Mouse (Mus musculus) forebrain, embryonic 12.5 days (tissue): Measurements from ENCODE around the gene Igfals. TPM values are rescaled to one million over a fixed set of nuclear protein-coding genes. Genes with fewer than 3 reads are reported as not detected.

Experiments used
- ATAC-seq: fragments of 200-750 bp; cut with Nextera tagmentation; 2 replicates; pipeline ENCODE4 v1.8.0; 2017; ENCODE audit warnings: moderate TSS enrichment; ENCODE audit not compliant: low FRiP score
- H3K27ac ChIP-seq: fragments of 300-500 bp; sonication (generic); 2 replicates; pipeline ENCODE4 v1.5.1; 2016; ENCODE audit warnings: mild to moderate bottlenecking
- H3K27me3 ChIP-seq: fragments of 300-500 bp; sonication (generic); 2 replicates; pipeline ENCODE4 v1.6.1; 2016; ENCODE audit warnings: mild to moderate bottlenecking
- H3K36me3 ChIP-seq: fragments of 300-500 bp; sonication (generic); replicated peaks from 2 replicates; pipeline ENCODE4 v1.6.1; 2016; ENCODE audit warnings: mild to moderate bottlenecking
- H3K4me1 ChIP-seq: fragments of 300-500 bp; sonication (generic); 2 replicates; pipeline ENCODE4 v1.6.1; 2016
- H3K4me2 ChIP-seq: fragments of 300-500 bp; sonication (generic); 2 replicates; pipeline ENCODE4 v1.6.1; 2016; ENCODE audit warnings: mild to moderate bottlenecking, moderate library complexity
- H3K4me3 ChIP-seq: fragments of 300-500 bp; sonication (generic); replicated peaks from 2 replicates; pipeline ENCODE4 v1.5.1; 2016; ENCODE audit warnings: mild to moderate bottlenecking
- H3K9ac ChIP-seq: fragments of 300-500 bp; sonication (generic); 2 replicates; pipeline ENCODE4 v1.6.1; 2016; ENCODE audit warnings: mild to moderate bottlenecking
- H3K9me3 ChIP-seq: fragments of 300-500 bp; sonication (generic); 2 replicates; pipeline ENCODE4 v1.6.1; 2016
- WGBS: fragments of 180-500 bp; shearing (Covaris S2); methylation state at CpG from one replicate; pipeline ENCODE4 v1.1.7; 2016; 5-methylcytosine and 5-hydroxymethylcytosine counted together
- polyA plus RNA-seq: library from polyadenylated mRNA; unstranded; fragments of >200 nt; fragmentation: Nextera tagmentation; extraction: Ambion mirVana; gene quantifications from 2 replicates; pipeline ENCODE4 v1.2.1, GENCODE M21; 2016

Igfals gene
- 0.20 TPM in 1 of 2 replicates, not detected in the other for polyA plus RNA-seq

DNA sequence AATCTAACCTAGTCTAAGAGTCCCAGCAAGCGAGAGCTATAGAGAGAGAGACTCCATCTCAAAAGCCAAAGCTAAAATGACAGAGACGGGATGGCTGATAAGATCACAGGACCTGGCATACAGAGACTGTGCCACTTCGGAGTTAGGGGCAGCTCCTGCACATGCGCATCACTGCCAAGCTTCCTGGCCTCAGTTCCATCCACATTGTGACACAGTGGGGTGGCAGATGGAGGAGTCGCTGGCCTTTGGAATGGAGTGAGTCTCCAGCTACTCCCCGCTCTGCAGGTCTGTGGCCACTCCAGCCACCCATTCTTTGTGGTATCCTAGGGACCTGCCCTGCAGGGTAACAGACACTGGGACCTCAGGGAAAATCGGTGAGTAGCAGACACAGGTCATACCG lies at the start of gene Igfals:
Gene Igfals (plus strand): TSS at position 222 of the 400 bp plus-strand sequence.
- 89% methylated on average over 8 of the region's 8 CpGs for WGBS
- no peak within 1 kb of the TSS for H3K4me2 ChIP-seq

GRCm38 (mm10) chr17:24817503-24817902 lies 48.3 kb upstream of the Igfals start:
- no peak overlapping the region for H3K4me3 ChIP-seq
- no peak overlapping the region for H3K9ac ChIP-seq
- ATAC-seq: no peak
- H3K27me3 ChIP-seq: peaks cover 8% of the 10 kb centered on the region
- no peak overlapping the region for H3K4me2 ChIP-seq
- no peaks in the 10 kb centered on the region for H3K4me1 ChIP-seq
- H3K27ac ChIP-seq: no peak overlapping the region
- H3K9me3 ChIP-seq: no peaks in the 10 kb centered on the region
- WGBS: 52% methylated on average over 1 of the region's 1 CpGs
- H3K36me3 ChIP-seq: no peaks in the 10 kb centered on the region

More for the DNA sequence above, at the start of gene Igfals:
- Histone ChIP-seq H3K36me3 (peaks cover 18% of the 10 kb centered on the region), H3K27ac (no peak within 1 kb of the TSS), H3K4me3 (no peak within 1 kb of the TSS), H3K27me3 (no peaks in the 10 kb centered on the region), H3K9ac (no peak within 1 kb of the TSS), H3K4me1 (no peaks in the 10 kb centered on the region), H3K9me3 (no peaks in the 10 kb centered on the region)
- ATAC-seq: no peak

DNA sequence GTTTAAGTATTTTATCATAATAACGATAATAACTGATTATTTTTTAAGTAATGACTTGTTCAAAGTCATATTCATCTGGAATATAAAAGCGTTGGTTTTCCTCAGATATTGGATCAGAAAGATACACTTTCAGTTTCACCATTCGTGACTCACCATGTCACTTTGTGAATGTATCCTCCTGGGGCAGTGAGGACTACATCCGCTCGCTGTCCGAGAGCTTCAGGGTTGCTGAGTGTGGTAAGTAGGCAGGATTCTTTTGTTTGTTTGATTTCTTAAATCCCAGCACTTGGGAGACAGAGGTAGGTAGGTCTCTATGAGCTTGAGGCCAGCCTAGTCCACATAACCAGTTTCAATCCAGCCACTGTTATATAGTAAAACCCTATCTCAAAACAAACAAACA lies 47.6 kb upstream of the Igfals start:
- Histone ChIP-seq H3K4me2 (no peak overlapping the region), H3K27ac (no peak overlapping the region), H3K9ac (no peak overlapping the region), H3K36me3 (no peaks in the 10 kb centered on the region), H3K9me3 (no peaks in the 10 kb centered on the region), H3K4me3 (no peak overlapping the region), H3K27me3 (peaks cover 6% of the 10 kb centered on the region), H3K4me1 (no peaks in the 10 kb centered on the region)
- no peak for ATAC-seq
- WGBS: 57% methylated on average over 6 of the region's 6 CpGs

- no peak for ATAC-seq
- H3K27me3 ChIP-seq: peaks cover 7% of the 10 kb centered on the region
- WGBS: 78% methylated on average over 2 of the region's 2 CpGs
- no peak overlapping the region for H3K4me3 ChIP-seq
- no peaks in the 10 kb centered on the region for H3K9me3 ChIP-seq
- H3K4me2 ChIP-seq: no peak overlapping the region
- H3K4me1 ChIP-seq: no peaks in the 10 kb centered on the region
- H3K9ac ChIP-seq: no peak overlapping the region
- H3K36me3 ChIP-seq: no peaks in the 10 kb centered on the region
- H3K27ac ChIP-seq: no peak overlapping the region
These were observed 46.3 kb upstream of the Igfals start for GRCm38 (mm10) chr17:24819469-24819868.

DNA sequence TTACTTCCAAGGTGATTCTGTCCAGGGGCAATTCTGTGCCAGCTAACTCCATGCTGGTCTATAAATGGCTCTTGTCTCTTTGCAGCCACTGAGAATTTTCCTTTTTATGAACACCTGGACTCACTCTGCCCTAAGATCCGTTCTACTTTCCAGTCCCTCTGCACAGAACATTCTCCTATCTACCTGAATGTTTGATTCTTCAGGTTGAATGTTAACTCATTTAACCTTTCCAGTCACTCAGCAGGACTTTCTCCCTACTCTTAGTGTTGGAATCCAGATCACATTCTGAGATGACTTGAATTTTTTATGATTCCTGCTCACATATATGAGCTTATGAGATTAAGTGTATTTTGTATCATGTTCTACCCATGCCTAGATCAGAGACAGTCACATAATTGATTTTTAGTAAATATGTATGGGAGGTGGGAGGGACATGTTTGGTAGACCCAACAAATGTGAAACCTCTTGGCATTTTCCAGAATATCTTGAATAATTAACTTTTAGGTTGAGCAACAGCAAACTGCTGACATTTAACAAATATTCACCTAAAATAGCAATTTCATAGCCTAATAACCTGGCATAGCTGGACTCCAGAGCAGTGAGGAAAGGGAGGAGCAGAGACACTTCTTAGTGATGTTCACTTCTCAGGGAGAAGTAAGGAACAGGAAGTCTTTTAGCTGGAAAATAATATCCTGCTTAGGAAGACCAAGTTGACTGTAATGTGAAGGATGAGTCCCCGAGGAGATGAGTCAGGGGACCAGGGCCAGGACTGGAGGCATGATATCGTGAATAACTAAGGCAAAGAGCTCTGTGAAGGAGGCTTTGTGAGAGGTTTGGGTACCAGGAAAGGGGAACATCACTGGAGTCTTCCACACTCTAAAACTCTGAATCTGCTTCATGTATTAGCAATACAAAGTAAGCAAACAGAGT lies 44.2 kb upstream of the Igfals start:
- H3K9ac ChIP-seq: no peak overlapping the region
- H3K27me3 ChIP-seq: peaks cover 9% of the 10 kb centered on the region
- no peaks in the 10 kb centered on the region for H3K9me3 ChIP-seq
- no peak overlapping the region for H3K4me3 ChIP-seq
- H3K4me2 ChIP-seq: no peak overlapping the region
- no peaks in the 10 kb centered on the region for H3K4me1 ChIP-seq
- no peak for ATAC-seq
- H3K27ac ChIP-seq: no peak overlapping the region
- no peaks in the 10 kb centered on the region for H3K36me3 ChIP-seq
- WGBS: 60% methylated on average over 3 of the region's 3 CpGs

DNA sequence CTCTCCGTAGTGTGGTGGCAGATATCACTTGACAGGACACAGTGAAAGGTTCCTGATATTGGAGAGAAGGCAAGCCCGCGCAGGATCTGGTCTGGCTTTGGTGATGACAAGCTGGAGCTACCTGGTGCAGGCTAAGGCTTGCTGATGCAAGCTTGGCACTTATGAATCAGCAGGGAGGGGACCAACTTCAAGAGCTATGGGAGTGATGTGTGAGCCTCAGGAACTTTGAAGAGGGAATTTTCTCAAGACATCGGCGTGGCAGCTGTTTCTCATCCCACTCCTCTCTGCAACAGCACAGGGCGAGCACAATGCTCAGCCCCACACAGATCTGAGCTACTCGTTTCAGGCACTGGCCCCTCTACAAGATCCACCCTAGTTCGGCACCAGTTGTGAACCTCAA lies 26.0 kb upstream of the Igfals start, which contains the start of gene Hagh:
Gene Hagh (plus strand): TSS at position 302 of the 400 bp plus-strand sequence.
- H3K4me1 ChIP-seq: no peaks in the 10 kb centered on the region
- no peak within 1 kb of the TSS for H3K4me3 ChIP-seq
- no peak within 1 kb of the TSS for H3K9ac ChIP-seq
- 80% methylated on average over 8 of the region's 8 CpGs for WGBS
- ATAC-seq: no peak
- H3K4me2 ChIP-seq: no peak within 1 kb of the TSS
- H3K27me3 ChIP-seq: peaks cover 26% of the 10 kb centered on the region
- no peak within 1 kb of the TSS for H3K27ac ChIP-seq
- H3K9me3 ChIP-seq: no peaks in the 10 kb centered on the region
- H3K36me3 ChIP-seq: no peaks in the 10 kb centered on the region

DNA sequence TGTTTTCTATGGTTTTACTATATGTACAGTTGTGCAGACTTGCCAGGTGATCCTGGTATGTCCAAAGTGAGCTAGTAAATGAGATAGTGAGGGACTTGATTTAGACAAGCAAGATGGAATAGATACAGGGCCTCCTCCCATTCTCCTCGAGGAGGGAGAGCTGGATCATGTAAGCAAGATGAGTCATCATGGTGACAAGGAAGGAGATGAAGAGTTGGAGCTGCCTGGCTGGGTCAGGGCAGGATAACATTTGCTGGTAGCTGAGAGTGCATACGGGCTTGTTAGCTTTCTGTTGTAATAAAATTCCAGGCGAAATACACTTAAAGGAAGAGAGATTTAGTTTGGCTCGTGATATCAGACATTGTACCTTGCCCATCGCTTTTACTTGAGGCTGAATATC lies 25.5 kb upstream of the Igfals start:
- Histone ChIP-seq H3K27ac (no peak overlapping the region), H3K4me3 (no peak overlapping the region), H3K4me2 (no peak overlapping the region), H3K27me3 (peaks cover 31% of the 10 kb centered on the region), H3K36me3 (no peaks in the 10 kb centered on the region), H3K9ac (no peak overlapping the region), H3K9me3 (no peaks in the 10 kb centered on the region), H3K4me1 (no peaks in the 10 kb centered on the region)
- no peak for ATAC-seq
- WGBS: 69% methylated on average over 5 of the region's 5 CpGs

- Histone ChIP-seq H3K9ac (no peak overlapping the region), H3K9me3 (no peaks in the 10 kb centered on the region), H3K27ac (no peak overlapping the region), H3K4me3 (no peak overlapping the region), H3K4me1 (no peaks in the 10 kb centered on the region), H3K36me3 (no peaks in the 10 kb centered on the region), H3K4me2 (no peak overlapping the region), H3K27me3 (peaks cover 32% of the 10 kb centered on the region)
- 53% methylated on average over 4 of the region's 4 CpGs for WGBS
- no peak for ATAC-seq
These were observed 24.7 kb upstream of the Igfals start for GRCm38 (mm10) chr17:24841133-24841532.

DNA sequence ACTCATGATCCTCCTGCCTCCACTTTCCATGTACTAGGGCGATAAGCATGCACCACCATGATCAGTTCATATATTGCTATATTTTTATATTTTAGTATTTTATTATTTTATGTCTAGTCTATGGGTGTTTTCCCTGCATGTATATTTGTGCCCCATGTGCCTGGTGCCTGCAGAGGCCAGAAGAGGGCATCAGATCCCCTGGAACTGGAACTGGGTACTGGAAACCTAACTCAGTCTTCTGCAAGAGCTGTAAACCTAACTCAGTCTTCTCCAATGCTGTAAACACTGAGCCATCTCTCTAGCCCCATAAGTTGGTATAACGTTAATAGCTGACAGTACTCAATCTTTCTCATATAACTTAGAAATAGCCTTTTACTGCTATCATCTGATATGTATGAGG lies 23.2 kb upstream of the Igfals start:
- Histone ChIP-seq H3K27me3 (peaks cover 32% of the 10 kb centered on the region), H3K36me3 (no peaks in the 10 kb centered on the region), H3K9ac (no peak overlapping the region), H3K27ac (no peak overlapping the region), H3K4me1 (no peaks in the 10 kb centered on the region), H3K9me3 (no peaks in the 10 kb centered on the region), H3K4me2 (no peak overlapping the region), H3K4me3 (no peak overlapping the region)
- 69% methylated on average over 2 of the region's 2 CpGs for WGBS
- no peak for ATAC-seq

DNA sequence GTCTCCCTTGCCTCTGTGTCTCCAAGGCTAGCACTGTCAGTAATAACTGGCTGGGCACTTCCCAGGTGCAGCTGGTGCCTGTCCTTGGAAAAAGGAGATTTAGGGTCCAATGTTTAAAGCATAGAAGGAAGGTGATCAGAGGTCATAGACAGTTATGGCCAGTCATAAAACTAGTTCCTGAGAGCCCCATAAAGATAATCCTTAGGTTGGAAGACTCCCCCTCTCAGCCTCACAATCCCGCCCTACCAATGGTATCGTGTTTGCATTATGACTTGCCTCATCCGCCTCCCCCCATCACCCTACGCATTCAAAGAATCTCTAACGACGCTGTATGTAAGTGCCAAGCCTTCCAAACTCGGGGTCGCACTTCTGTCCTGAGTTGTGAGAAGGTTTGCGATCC lies 21.3 kb upstream of the Igfals start:
- Histone ChIP-seq H3K27ac (no peak overlapping the region), H3K4me2 (no peak overlapping the region), H3K9ac (no peak overlapping the region), H3K4me1 (peaks cover 12% of the 10 kb centered on the region), H3K27me3 (peaks cover 32% of the 10 kb centered on the region), H3K4me3 (no peak overlapping the region), H3K36me3 (no peaks in the 10 kb centered on the region), H3K9me3 (no peaks in the 10 kb centered on the region)
- no peak for ATAC-seq
- WGBS: 50% methylated on average over 9 of the region's 9 CpGs

GRCm38 (mm10) chr17:24847386-24847785 lies 18.4 kb upstream of the Igfals start:
- Histone ChIP-seq H3K4me2 (no peak overlapping the region), H3K9ac (no peak overlapping the region), H3K4me1 (peaks cover 24% of the 10 kb centered on the region), H3K4me3 (no peak overlapping the region), H3K36me3 (no peaks in the 10 kb centered on the region), H3K27ac (no peak overlapping the region), H3K27me3 (peaks cover 29% of the 10 kb centered on the region), H3K9me3 (no peaks in the 10 kb centered on the region)
- no peak for ATAC-seq
- 94% methylated on average over 1 of the region's 1 CpGs for WGBS

DNA sequence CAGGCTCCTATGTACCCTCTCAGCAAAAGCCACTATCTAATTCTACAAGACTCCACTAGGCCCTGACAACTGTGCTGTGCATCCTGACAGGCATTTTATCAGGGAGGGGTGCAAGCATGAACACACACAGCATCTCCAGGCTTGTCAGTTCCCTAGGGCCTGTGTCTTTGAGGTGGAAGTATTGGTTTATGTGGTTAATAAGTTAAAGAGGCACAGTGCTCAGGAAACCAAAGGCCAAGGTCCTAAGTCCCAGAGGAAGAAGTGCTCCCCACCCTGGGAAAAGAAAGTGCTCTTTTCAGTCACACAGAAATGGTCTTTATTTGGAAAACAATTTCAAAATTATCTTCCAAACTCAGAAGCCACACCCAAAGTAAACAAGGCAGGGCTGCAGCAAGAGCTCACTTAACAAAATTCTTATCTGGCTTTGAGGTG lies 17.2 kb upstream of the Igfals start:
- Histone ChIP-seq H3K4me3 (no peak overlapping the region; the same call in 1 of the 2 replicates), H3K36me3 (peaks cover 5% of the 10 kb centered on the region), H3K4me1 (peaks cover 24% of the 10 kb centered on the region), H3K9ac (no peak overlapping the region), H3K9me3 (no peaks in the 10 kb centered on the region), H3K27me3 (peaks cover 23% of the 10 kb centered on the region), H3K27ac (no peak overlapping the region), H3K4me2 (peak overlapping the region; percentile 83; the same call in 1 of the 2 replicates)
- no peak for ATAC-seq

DNA sequence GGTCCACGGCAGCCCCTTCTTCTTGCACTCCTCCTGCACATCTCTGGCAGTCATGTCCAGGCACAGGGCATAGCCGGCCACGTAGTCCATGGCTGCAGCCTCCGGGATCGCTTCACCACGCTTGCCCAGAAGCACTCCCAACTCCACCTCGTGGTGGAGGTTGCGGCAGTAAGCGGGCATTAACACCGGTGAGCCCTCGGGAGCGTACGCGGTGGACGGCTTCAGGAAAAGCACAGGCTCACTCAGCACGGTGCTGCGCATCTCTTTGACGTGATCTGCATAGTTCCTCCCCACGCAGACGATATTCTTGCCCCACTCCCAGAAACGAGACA lies 16.1 kb upstream of the Igfals start:
- peak; percentile 63 for ATAC-seq
- H3K27me3 ChIP-seq: peaks cover 19% of the 10 kb centered on the region
- H3K4me1 ChIP-seq: peaks cover 24% of the 10 kb centered on the region
- H3K36me3 ChIP-seq: peaks cover 8% of the 10 kb centered on the region
- peak overlapping the region; percentile 71 for H3K9ac ChIP-seq
- H3K27ac ChIP-seq: peak overlapping the region; percentile 91
- WGBS: under 1% methylated on average over 21 of the region's 21 CpGs
- peak overlapping the region; percentile 80 for H3K4me3 ChIP-seq
- H3K9me3 ChIP-seq: no peaks in the 10 kb centered on the region
- H3K4me2 ChIP-seq: peak overlapping the region; percentile 83
